Mouse (Mus musculus) neural tube, embryonic 13.5 days (tissue): ENCODE data around the gene Carm1. TPM values are rescaled to one million over a fixed set of nuclear protein-coding genes. Genes with fewer than 3 reads are reported as not detected.
"Not testable (repeated sequence)": the region's sequence is repeated elsewhere in the genome, so short reads cannot be mapped to it uniquely, and the experiment has no call there.

Experiments used
- ATAC-seq: fragments of 200-750 bp; cut with Nextera tagmentation; 2 replicates; pipeline ENCODE4 v1.8.0; 2017; ENCODE audit warnings: low read depth, mild to moderate bottlenecking, moderate TSS enrichment, moderate library complexity
- H3K27ac ChIP-seq: fragments of 300-500 bp; sonication (generic); replicated peaks from 2 replicates; pipeline ENCODE4 v1.5.1; 2015; ENCODE audit warnings: moderate library complexity, mild to moderate bottlenecking, inconsistent platforms
- H3K27me3 ChIP-seq: fragments of 300-500 bp; sonication (generic); 2 replicates; pipeline ENCODE4 v1.6.1; 2015; ENCODE audit warnings: mild to moderate bottlenecking, inconsistent platforms
- H3K36me3 ChIP-seq: fragments of 300-500 bp; sonication (generic); 2 replicates; pipeline ENCODE4 v1.6.1; 2015; ENCODE audit warnings: mild to moderate bottlenecking, inconsistent platforms
- H3K4me1 ChIP-seq: fragments of 300-500 bp; sonication (generic); replicated peaks from 2 replicates; pipeline ENCODE4 v1.6.1; 2015; ENCODE audit warnings: inconsistent platforms
- H3K4me2 ChIP-seq: fragments of 300-500 bp; sonication (generic); 2 replicates; pipeline ENCODE4 v1.6.1; 2015; ENCODE audit warnings: inconsistent platforms, mild to moderate bottlenecking, moderate library complexity
- H3K4me3 ChIP-seq: fragments of 300-500 bp; sonication (generic); 2 replicates; pipeline ENCODE4 v1.5.1; 2015; ENCODE audit warnings: mild to moderate bottlenecking, inconsistent platforms
- H3K9ac ChIP-seq: fragments of 300-500 bp; sonication (generic); 2 replicates; pipeline ENCODE4 v1.6.1; 2015; ENCODE audit warnings: moderate library complexity, mild to moderate bottlenecking, inconsistent platforms
- H3K9me3 ChIP-seq: fragments of 300-500 bp; sonication (generic); 2 replicates; pipeline ENCODE4 v1.6.1; 2016; ENCODE audit warnings: inconsistent platforms
- WGBS: fragments of 180-500 bp; shearing (Covaris S2); methylation state at CpG from one replicate; pipeline ENCODE4 v1.1.7; 2015; 5-methylcytosine and 5-hydroxymethylcytosine counted together
- polyA plus RNA-seq: library from polyadenylated mRNA; unstranded; fragments of >200 nt; fragmentation: Nextera tagmentation; extraction: Ambion mirVana; gene quantifications from 2 replicates; pipeline ENCODE4 v1.2.1, GENCODE M21; 2015

Gene Carm1
- polyA plus RNA-seq, 1 experiment from 2014 or later, result 45.8 TPM

- no peak for ATAC-seq
- Histone ChIP-seq H3K9me3 (no peaks in the 10 kb centered on the region), H3K4me3 (no peak overlapping the region), H3K4me1 (no peaks in the 10 kb centered on the region), H3K27ac (no peak overlapping the region), H3K36me3 (no peaks in the 10 kb centered on the region), H3K27me3 (no peaks in the 10 kb centered on the region), H3K4me2 (no peak overlapping the region), H3K9ac (no peak overlapping the region)
- WGBS, result 89% methylated on average over 6 of the region's 6 CpGs
Observed at GRCm38 (mm10) chr9:21517947-21518495, 28.7 kb upstream of the Carm1 start.

GRCm38 (mm10) chr9:21518690-21519089 is 28.0 kb upstream of the Carm1 start:
- H3K4me3 ChIP-seq, H3K4me2 ChIP-seq, H3K9ac ChIP-seq, H3K36me3 ChIP-seq, H3K9me3 ChIP-seq, H3K27ac ChIP-seq, ATAC-seq, H3K27me3 ChIP-seq, H3K4me1 ChIP-seq: not testable (repeated sequence)
- WGBS, result 87% methylated on average over 6 of the region's 6 CpGs

- ATAC-seq, result no peak
- WGBS, result 76% methylated on average over 7 of the region's 7 CpGs
- H3K4me1 ChIP-seq, result no peaks in the 10 kb centered on the region
Observed at GRCm38 (mm10) chr9:21525142-21525936, 21.4 kb upstream of the Carm1 start.

GRCm38 (mm10) chr9:21525937-21526633 is 20.6 kb upstream of the Carm1 start, which contains the start of gene AB124611:
Gene AB124611 (plus strand): TSS chr9:21526176.
- H3K27ac ChIP-seq, result no peak within 1 kb of the TSS
- H3K9ac ChIP-seq, result no peak within 1 kb of the TSS
- 70% methylated on average over 14 of the region's 14 CpGs for WGBS
- no peaks in the 10 kb centered on the region for H3K36me3 ChIP-seq
- no peaks in the 10 kb centered on the region for H3K27me3 ChIP-seq
- no peaks in the 10 kb centered on the region for H3K4me1 ChIP-seq
- no peak for ATAC-seq
- H3K4me2 ChIP-seq, result no peak within 1 kb of the TSS
- no peaks in the 10 kb centered on the region for H3K9me3 ChIP-seq
- H3K4me3 ChIP-seq, result no peak within 1 kb of the TSS

More at GRCm38 (mm10) chr9:21525142-21525936, 21.4 kb upstream of the Carm1 start:
- Histone ChIP-seq H3K4me3 (no peak overlapping the region), H3K9ac (no peak overlapping the region), H3K9me3 (no peaks in the 10 kb centered on the region), H3K27me3 (no peaks in the 10 kb centered on the region), H3K4me2 (no peak overlapping the region), H3K27ac (no peak overlapping the region), H3K36me3 (no peaks in the 10 kb centered on the region)

GRCm38 (mm10) chr9:21526634-21526944 is 20.1 kb upstream of the Carm1 start:
- no peak overlapping the region for H3K4me2 ChIP-seq
- no peak overlapping the region for H3K9ac ChIP-seq
- no peaks in the 10 kb centered on the region for H3K36me3 ChIP-seq
- no peaks in the 10 kb centered on the region for H3K27me3 ChIP-seq
- WGBS, result 98% methylated on average over 3 of the region's 3 CpGs
- H3K9me3 ChIP-seq, result no peaks in the 10 kb centered on the region
- no peak overlapping the region for H3K27ac ChIP-seq
- no peak overlapping the region for H3K4me3 ChIP-seq
- H3K4me1 ChIP-seq, result no peaks in the 10 kb centered on the region
- no peak for ATAC-seq

- Histone ChIP-seq H3K27me3 (no peaks in the 10 kb centered on the region), H3K4me1 (no peaks in the 10 kb centered on the region), H3K27ac (no peak overlapping the region), H3K36me3 (no peaks in the 10 kb centered on the region), H3K4me2 (no peak overlapping the region), H3K4me3 (no peak overlapping the region), H3K9ac (no peak overlapping the region), H3K9me3 (no peaks in the 10 kb centered on the region)
- 97% methylated on average over 2 of the region's 2 CpGs for WGBS
- ATAC-seq, result no peak
Observed at GRCm38 (mm10) chr9:21527100-21527801, 19.4 kb upstream of the Carm1 start.

GRCm38 (mm10) chr9:21527917-21528324 is 18.8 kb upstream of the Carm1 start:
- WGBS, result 75% methylated on average over 1 of the region's 1 CpGs
- H3K4me3 ChIP-seq, result no peak overlapping the region
- H3K9me3 ChIP-seq, result no peaks in the 10 kb centered on the region
- no peak overlapping the region for H3K27ac ChIP-seq
- ATAC-seq, result no peak
- H3K27me3 ChIP-seq, result no peaks in the 10 kb centered on the region
- no peak overlapping the region for H3K4me2 ChIP-seq
- no peaks in the 10 kb centered on the region for H3K36me3 ChIP-seq
- H3K4me1 ChIP-seq, result no peaks in the 10 kb centered on the region
- no peak overlapping the region for H3K9ac ChIP-seq

GRCm38 (mm10) chr9:21536501-21536900 is 10.2 kb upstream of the Carm1 start:
- Histone ChIP-seq H3K27ac (no peak overlapping the region), H3K4me3 (no peak overlapping the region), H3K36me3 (no peaks in the 10 kb centered on the region), H3K27me3 (no peaks in the 10 kb centered on the region), H3K4me2 (no peak overlapping the region), H3K9ac (no peak overlapping the region), H3K9me3 (0 out of 2 replicates have a peak, but pooled peaks cover 3% of the 10 kb centered on the region), H3K4me1 (no peaks in the 10 kb centered on the region)
- no peak for ATAC-seq
- 97% methylated on average over 14 of the region's 14 CpGs for WGBS

- Histone ChIP-seq H3K27ac (no peak overlapping the region), H3K36me3 (no peaks in the 10 kb centered on the region), H3K4me2 (no peak overlapping the region), H3K4me1 (no peaks in the 10 kb centered on the region), H3K9ac (no peak overlapping the region), H3K9me3 (0 out of 2 replicates have a peak, but pooled peaks cover 3% of the 10 kb centered on the region), H3K27me3 (no peaks in the 10 kb centered on the region), H3K4me3 (no peak overlapping the region)
- 70% methylated on average over 4 of the region's 4 CpGs for WGBS
- ATAC-seq, result no peak
Observed at GRCm38 (mm10) chr9:21537009-21537408, 9.7 kb upstream of the Carm1 start.

- Histone ChIP-seq H3K27ac (no peak overlapping the region), H3K36me3 (no peaks in the 10 kb centered on the region), H3K9me3 (no peaks in the 10 kb centered on the region), H3K9ac (no peak overlapping the region), H3K4me3 (no peak overlapping the region), H3K4me1 (peaks cover 8% of the 10 kb centered on the region; the same call in 1 of the 2 replicates), H3K27me3 (no peaks in the 10 kb centered on the region), H3K4me2 (no peak overlapping the region)
- 81% methylated on average over 7 of the region's 7 CpGs for whole genome bisulfite sequencing
- ATAC-seq, result no peak
Observed at GRCm38 (mm10) chr9:21539981-21540753, 6.5 kb upstream of the Carm1 start.

GRCm38 (mm10) chr9:21542001-21542400 is 4.7 kb upstream of the Carm1 start:
- H3K27ac ChIP-seq, ATAC-seq, H3K9me3 ChIP-seq, H3K9ac ChIP-seq, H3K36me3 ChIP-seq, H3K4me2 ChIP-seq, H3K27me3 ChIP-seq, H3K4me3 ChIP-seq: not testable (repeated sequence)
- WGBS, result 92% methylated on average over 2 of the region's 2 CpGs
- peaks cover 15% of the 10 kb centered on the region; the same call in 1 of the 2 replicates for H3K4me1 ChIP-seq
